Mouse (Mus musculus) heart, postnatal 4 days (tissue): ENCODE measurements around the gene Epn1. TPM values are rescaled to one million over a fixed set of nuclear protein-coding genes. Genes with fewer than 3 reads are reported as not detected.

Experiments
- DNase-seq: peaks from one replicate; pipeline ENCODE4 v3.0.0; 2021
- microRNA-seq, 2 experiments: library from miRNA; unstranded; fragments of <30 nt; microRNA quantifications; one replicate each; pipeline ENCODE4 v1.2.0; 2021 to 2022
- total RNA-seq, 2 experiments: library from RNA; stranded (reverse); gene quantifications; 2 replicates each; pipeline ENCODE4 v1.2.3; 2021

The Epn1 gene
- total RNA-seq, 2 experiments from 2014 or later, result 171 to 183 TPM

DNA sequence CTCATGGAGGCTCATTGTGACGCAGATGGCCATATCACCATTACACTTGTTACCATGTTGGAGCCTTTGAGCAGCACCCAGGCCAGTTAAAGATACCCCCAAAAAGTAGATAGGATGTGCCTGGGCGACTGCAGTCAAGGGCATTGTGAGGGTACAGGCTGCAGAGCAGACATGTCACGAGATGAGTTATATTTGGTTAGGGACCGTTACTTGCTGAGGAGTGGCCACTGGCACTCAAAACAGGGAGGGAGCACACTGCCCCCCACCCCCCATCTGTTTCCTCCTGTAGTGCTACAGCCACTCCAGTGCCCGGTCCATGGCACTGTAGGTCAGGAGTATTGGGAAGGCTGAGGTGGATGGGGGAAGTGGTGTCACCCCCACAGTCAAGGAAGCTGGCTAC, 18.7 kb downstream of the Epn1 start:
- DNase-seq, result no peak

DNA sequence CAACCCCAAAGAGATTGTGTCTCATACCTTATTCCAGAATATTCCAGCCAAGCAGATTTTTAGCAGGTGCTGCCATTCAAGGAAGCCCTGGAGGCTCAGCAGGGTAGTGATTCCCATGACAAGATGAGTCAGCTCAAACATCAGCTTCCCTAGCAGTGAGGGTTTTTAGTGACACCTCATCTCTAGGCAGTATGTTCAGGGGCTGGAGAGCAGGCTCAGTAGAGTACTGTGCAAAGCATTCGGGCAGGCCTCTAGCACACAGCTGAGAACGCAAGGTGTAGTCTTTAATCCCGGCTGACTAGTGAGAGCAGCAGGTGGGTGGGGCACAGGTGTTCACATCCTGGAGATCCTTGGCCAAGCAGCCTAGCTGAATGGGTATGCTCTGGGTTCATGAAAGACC, 19.8 kb downstream of the Epn1 start:
- DNase-seq, result no peak

DNA sequence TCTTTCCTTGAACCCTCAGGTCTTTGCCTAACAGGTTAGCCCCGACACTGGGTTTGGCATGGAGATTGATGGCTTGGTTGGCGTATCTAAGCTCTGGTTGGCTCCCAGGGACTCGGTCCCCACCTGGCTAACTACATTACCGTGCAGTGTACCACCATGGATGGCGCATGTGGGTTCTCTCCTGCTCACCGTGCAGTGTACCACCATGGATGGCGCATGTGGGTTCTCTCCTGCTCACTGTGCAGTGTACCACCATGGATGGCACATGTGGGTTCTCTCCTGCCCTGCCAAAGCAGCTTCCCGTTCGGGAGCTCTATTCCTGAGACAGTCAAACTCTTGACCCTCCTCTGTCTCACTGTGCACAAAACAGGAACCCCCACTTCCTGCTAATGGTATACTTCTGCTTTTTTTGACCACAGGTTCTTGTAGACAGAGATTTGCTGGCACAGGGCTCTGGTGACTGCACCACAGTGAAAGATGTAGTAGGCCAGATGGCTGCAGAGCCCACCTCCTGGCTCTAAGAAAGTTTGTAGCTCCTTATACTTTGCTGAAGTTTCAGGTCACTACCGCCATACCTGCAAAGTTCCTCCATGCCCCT, 21.1 kb downstream of the Epn1 start:
- DNase-seq, result no peak

DNA sequence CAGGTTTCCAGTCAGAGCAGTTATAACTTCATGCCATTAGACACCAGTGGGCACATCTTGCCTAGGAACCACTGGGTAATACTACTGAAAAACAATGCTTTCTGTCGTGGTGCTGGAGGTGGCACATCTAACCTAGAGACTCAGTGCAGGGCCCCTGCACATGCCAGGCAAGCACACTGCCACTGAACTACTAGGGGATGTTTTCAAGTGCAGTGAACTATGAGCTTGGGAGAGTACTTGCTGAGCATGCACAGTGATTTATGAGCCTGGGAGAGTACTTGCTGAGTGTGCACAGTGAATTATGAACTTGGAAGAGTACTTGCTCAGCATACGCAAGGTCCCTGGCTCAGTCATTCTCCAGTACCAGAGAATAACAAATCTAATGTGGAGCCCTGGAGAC, 22.5 kb downstream of the Epn1 start:
- no peak for DNase-seq

DNA sequence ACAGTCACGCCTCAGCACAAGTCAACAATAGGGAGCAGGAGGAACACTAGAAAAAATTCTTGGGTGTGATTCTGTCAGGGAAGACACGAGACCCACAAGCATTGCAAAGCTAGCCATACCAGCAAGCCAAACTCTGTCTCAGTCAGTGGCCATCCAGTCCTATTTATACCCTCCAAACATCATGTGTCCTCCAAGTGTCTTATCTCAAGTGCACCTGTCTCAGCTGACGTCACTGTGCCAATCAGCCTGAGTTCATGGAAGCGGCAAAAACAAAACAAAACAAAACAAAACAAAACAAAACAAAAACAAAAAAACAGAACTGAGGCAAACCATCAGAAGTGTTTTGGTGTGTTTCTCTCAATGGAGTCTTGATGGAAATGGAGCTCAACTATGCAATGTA, 28.2 kb downstream of the Epn1 start:
- no peak for DNase-seq

DNA sequence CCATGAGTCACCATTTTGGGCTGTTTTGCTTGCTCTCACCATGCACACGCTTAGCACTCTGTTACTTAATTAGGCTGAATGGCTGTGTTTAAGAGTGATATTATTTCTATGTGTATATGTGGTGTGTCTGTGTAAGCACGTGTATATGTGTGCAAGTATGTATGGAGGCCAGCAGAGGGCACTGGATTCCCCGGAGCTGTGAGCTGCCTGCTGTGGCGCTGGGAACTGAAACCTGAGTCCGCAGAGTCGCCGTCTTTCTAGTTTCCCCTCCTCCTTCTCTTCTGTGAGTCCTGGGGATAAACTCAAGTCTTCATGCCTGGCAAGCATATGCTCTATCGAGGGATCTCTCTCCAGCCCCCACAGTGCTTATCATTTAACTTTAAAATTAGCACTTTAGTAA, 29.3 kb downstream of the Epn1 start:
- DNase-seq, result no peak

DNA sequence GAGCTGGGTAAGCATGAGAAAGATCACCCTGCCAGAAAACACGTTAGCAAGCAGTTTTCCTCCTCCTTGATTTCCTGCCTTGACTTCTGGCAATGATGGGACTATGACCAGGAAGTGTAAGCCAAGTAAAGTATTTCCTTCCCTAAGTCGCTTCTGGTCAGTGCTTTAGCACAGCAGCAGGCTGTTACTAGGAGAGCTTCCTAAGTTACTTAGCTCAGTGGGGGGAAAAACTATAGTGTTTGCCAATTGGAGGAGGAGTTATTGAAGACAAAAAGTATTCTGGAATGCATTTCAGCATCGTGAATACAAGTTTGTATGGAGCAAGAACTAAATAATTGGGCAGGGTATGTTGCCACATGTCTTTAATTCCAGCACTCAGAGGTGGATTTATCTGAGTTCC, 32.7 kb downstream of the Epn1 start:
- no peak for DNase-seq

DNA sequence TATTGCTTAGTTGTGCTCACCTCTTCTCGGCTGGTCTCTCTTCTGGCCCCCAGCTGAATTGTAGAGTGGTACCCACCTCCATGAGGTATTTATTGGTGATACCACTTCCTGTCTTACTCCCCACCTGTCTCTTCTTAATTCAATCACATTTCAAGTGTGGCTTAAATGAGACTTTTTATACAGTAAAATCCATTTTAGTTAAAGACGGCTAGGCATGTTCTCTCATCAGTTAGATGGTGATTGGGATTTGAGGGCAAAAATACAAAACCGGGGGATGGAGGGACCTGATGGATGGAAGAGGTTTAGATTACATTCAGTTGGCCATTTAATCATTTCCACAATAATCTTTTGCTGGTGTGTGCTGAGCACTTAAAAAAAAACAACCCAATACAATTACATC, 36.8 kb downstream of the Epn1 start, which contains the start of gene Rfpl4:
Gene Rfpl4, minus strand, starts transcription at position 101 of the 400 bp plus-strand sequence.
- DNase-seq, result no peak

DNA sequence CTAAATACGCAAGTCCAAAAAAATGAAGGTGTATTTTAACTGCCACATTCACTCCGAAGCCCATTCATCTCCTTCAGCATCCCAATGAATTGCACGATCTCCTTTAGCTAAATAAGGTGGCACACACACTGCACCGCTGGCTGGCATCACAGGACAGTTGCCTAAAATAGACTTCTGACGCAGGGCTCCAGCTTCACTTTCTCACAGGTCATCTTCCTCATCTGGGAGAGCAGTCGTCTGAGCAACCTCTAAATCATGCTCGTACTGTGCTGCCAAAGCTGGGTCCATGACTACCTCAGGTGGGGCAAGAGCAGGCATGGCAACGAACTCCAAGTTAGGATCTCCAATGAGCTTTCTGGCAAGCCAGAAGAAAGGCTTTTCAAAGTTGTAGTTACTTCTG, 45.0 kb downstream of the Epn1 start:
- peak; percentile 62 for DNase-seq

DNA sequence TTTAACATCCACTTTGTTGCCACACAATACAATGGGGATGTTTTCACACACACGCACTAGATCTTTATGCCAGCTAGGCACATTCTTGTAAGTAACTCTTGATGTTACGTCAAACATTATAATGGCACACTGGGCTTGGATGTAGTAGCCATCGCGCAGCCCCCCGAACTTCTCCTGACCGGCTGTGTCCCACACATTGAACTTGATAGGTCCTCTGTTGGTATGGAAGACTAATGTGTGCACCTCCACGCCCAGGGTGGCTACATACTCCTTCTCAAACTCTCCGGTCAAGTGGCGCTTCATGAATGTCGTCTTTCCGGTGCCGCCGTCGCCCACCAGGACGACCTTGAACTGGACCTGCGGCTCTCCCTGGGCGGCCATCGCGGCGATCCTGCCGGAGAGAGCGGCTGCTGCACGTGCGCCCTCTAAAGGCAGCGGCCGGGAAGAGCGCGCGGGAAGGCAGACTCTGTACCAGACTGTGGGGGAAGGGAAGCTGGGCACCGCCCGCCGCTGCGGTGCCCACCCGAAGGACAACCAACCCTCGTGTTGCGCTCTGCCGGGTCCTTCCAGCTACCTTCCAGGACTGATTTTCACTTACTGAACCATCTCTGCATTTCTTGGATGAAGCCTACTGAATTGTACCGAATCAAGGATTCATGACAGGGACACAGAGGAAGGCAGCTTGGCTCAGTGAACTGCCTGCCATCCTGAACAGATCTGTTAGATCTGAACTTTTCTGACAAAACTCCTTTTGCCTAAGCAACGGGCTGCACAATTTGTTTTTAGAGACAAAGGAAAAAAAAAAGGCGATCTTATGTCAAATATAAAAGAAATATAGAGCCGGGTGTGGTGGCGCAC, 45.7 kb downstream of the Epn1 start, which contains the start of gene Rasl2-9:
Gene Rasl2-9, minus strand, starts transcription at position 402 of the 858 bp plus-strand sequence.
- peak; percentile 90 for DNase-seq

Small RNA genes within 50 kb of the gene (microRNA-seq; reads per million reads assigned to microRNA genes)
- gene Gm26217, result 0 reads per million in 2 experiments

Other genes with a start within 250 kb of the Epn1 start
- gene Shisa7, start 235.5 kb upstream of the Epn1 start, total RNA-seq, result under 1 TPM in 1 of 2 experiments, not detected in 1; 0.20 TPM
- 1 to 10 TPM; 1.6 to 2.3 TPM for gene Isoc2b, start 210.0 kb upstream of the Epn1 start, total RNA-seq
- gene Isoc2a, start 203.1 kb upstream of the Epn1 start, total RNA-seq, result 10 to 100 TPM; 14.7 to 15.5 TPM
- not detected for gene Gm36210, start 173.7 kb upstream of the Epn1 start, total RNA-seq
- gene Zfp628, start 165.0 kb upstream of the Epn1 start, total RNA-seq, result 10 to 100 TPM; 14.7 to 16.7 TPM
- gene Nat14, start 158.2 kb upstream of the Epn1 start, total RNA-seq, result 1 to 10 TPM; 3.9 to 6.2 TPM
- gene Ssc5d, start 154.4 kb upstream of the Epn1 start, total RNA-seq, result 10 to 100 TPM in 1 of 2 experiments, 1 to 10 TPM in 1; 8.7 to 11.1 TPM
- gene Sbk2, start 115.8 kb upstream of the Epn1 start, total RNA-seq, result 10 to 100 TPM; 10.6 TPM
- 10 to 100 TPM; 21.0 to 24.3 TPM for gene Sbk3, start 109.1 kb upstream of the Epn1 start, total RNA-seq
- gene Zfp579, start 84.1 kb upstream of the Epn1 start, total RNA-seq, result 10 to 100 TPM; 28.4 to 38.0 TPM
- 1 to 10 TPM; 6.0 to 6.4 TPM for gene Zfp524, start 65.8 kb upstream of the Epn1 start, total RNA-seq
- 10 to 100 TPM; 26.4 to 26.9 TPM for gene Fiz1, start 65.5 kb upstream of the Epn1 start, total RNA-seq
- not detected for gene Gm44973, start 64.7 kb upstream of the Epn1 start, total RNA-seq
- gene Zfp865, start 59.9 kb upstream of the Epn1 start, total RNA-seq, result 10 to 100 TPM; 26.0 to 26.6 TPM
- gene Ccdc106, start 59.7 kb upstream of the Epn1 start, total RNA-seq, result under 1 TPM in 1 of 2 experiments, not detected in 1; 0.61 TPM
- gene 4632433K11Rik, start 46.1 kb upstream of the Epn1 start, total RNA-seq, result under 1 TPM in 1 of 2 experiments, not detected in 1; 0.57 TPM
- gene Zfp784, start 41.8 kb upstream of the Epn1 start, total RNA-seq, result 1 to 10 TPM; 5.4 to 6.0 TPM
- 10 to 100 TPM; 12.2 to 13.2 TPM for gene Zfp580, start 28.7 kb upstream of the Epn1 start, total RNA-seq
- 100 to 1,000 TPM; 136 to 145 TPM for gene U2af2, start 18.1 kb upstream of the Epn1 start, total RNA-seq
- gene Rfpl4, start 36.7 kb downstream of the Epn1 start, total RNA-seq, result not detected
- gene Rasl2-9, start 45.7 kb downstream of the Epn1 start, total RNA-seq, result 1 to 10 TPM; 2.6 to 4.5 TPM
- not detected for gene Vmn1r55, start 69.4 kb downstream of the Epn1 start, total RNA-seq
- gene Vmn1r56, start 116.5 kb downstream of the Epn1 start, total RNA-seq, result not detected
- gene Vmn1r57, start 138.3 kb downstream of the Epn1 start, total RNA-seq, result not detected